Mouse (Mus musculus) midbrain, postnatal 0 days (tissue): Measurements from ENCODE around the gene Zfp583. TPM values are rescaled to one million over a fixed set of nuclear protein-coding genes. Genes with fewer than 3 reads are reported as not detected.
"Not testable (repeated sequence)": the region's sequence is repeated elsewhere in the genome, so short reads cannot be mapped to it uniquely, and the experiment has no call there.

ENCODE experiments used
- ATAC-seq: fragments of 200-750 bp; cut with Nextera tagmentation; 2 replicates; pipeline ENCODE4 v1.8.0; 2017; ENCODE audit warnings: moderate number of reproducible peaks, mild to moderate bottlenecking, moderate TSS enrichment, moderate library complexity; ENCODE audit not compliant: low FRiP score
- DNase-seq: peaks from one replicate; pipeline ENCODE4 v3.0.0-alpha.2; 2015; ENCODE audit warnings: low spot score
- H3K27ac ChIP-seq: fragments of 300-500 bp; sonication (generic); 2 replicates; pipeline ENCODE4 v1.5.1; 2014; ENCODE audit warnings: low read depth, mild to moderate bottlenecking, low read length, mixed read lengths
- H3K27me3 ChIP-seq: fragments of 300-500 bp; sonication (generic); 2 replicates; pipeline ENCODE4 v1.6.1; 2014; ENCODE audit warnings: low read length, control low read depth, mixed read lengths; ENCODE audit not compliant: insufficient read depth
- H3K36me3 ChIP-seq: fragments of 300-500 bp; sonication (generic); 2 replicates; pipeline ENCODE4 v1.6.1; 2014; ENCODE audit warnings: low read length, control low read depth, mixed read lengths; ENCODE audit not compliant: insufficient read depth
- H3K4me1 ChIP-seq: fragments of 300-500 bp; sonication (generic); 2 replicates; pipeline ENCODE4 v1.6.1; 2014; ENCODE audit warnings: mild to moderate bottlenecking, control low read depth, antibody characterized with exemption, low read length, mixed read lengths; ENCODE audit not compliant: insufficient read depth
- H3K4me2 ChIP-seq: fragments of 300-500 bp; sonication (generic); 2 replicates; pipeline ENCODE4 v1.6.1; 2014; ENCODE audit warnings: low read depth, mild to moderate bottlenecking, low read length, mixed read lengths; ENCODE audit not compliant: poor library complexity, severe bottlenecking
- H3K4me3 ChIP-seq: fragments of 300-500 bp; sonication (generic); 2 replicates; pipeline ENCODE4 v1.5.1; 2014; ENCODE audit warnings: low read depth, mild to moderate bottlenecking, low read length, moderate library complexity
- H3K9ac ChIP-seq: fragments of 300-500 bp; sonication (generic); replicated peaks from 2 replicates; pipeline ENCODE4 v1.6.1; 2014; ENCODE audit warnings: mild to moderate bottlenecking, low read length, moderate library complexity, mixed read lengths; ENCODE audit not compliant: poor library complexity, severe bottlenecking
- H3K9me3 ChIP-seq: fragments of 300-500 bp; sonication (generic); 2 replicates; pipeline ENCODE4 v1.6.1; 2016; ENCODE audit warnings: low read length, control low read depth
- CTCF ChIP-seq: IDR thresholded peaks from 2 replicates; pipeline ENCODE4 v1.5.1; 2016; ENCODE audit warnings: antibody characterized with exemption, mild to moderate bottlenecking
- WGBS: fragments of 180-500 bp; shearing (Covaris S2); extraction: QIAGEN DNeasy Blood & Tissue Kit; methylation state at CpG from one replicate; pipeline ENCODE4 v1.1.7; 2014; 5-methylcytosine and 5-hydroxymethylcytosine counted together
- polyA plus RNA-seq: library from polyadenylated mRNA; unstranded; fragments of >200 nt; fragmentation: Nextera tagmentation; extraction: Ambion mirVana; gene quantifications from 2 replicates; pipeline ENCODE4 v1.2.1, GENCODE M21; 2015
- total RNA-seq: library from RNA; depleted of rRNA; stranded (reverse); fragments of >200 nt; gene quantifications from 2 replicates; pipeline ENCODE4 v1.2.3, GENCODE M21; 2014

Zfp583 gene
- total and polyA plus RNA-seq, 2 experiments from 2014 or later, result 6.7 to 16.5 TPM

DNA sequence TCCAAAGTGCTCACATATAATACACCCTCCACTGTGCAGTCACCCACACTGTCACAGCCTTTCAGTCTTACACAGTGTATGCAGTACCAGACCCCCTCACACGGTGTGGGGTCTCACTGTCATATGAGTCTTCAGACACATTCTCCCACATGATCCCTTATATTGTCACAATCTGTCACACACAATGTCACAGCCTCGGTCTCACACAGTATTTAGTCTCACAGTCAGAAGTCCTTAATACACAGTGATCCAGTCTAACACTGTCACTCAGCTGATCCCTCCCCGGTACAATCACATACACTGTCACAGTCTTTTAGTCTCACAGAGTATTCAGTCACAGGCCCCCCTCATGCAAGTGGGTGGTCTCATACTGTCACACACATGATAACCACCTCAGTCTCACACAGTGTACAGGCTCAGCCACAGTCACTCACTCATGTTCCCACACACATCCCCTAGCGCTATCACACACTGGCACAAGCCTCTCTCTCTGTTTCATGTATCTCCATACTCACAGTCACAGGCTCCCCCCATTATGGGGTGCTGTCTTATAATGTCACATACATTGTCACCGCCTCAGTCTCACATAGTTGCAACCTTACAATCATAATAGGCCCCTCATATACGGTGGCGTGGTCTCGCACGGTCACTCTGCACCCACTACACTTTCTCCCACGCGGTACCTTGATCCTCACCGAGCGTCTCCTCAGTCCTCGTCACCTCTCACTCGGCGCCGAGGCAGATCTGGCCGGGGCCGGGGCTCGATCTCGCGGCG is 440 bp downstream of the Zfp583 start:
- peak overlapping the region; percentile 80 for H3K9ac ChIP-seq
- no peaks in the 10 kb centered on the region for H3K9me3 ChIP-seq
- peak overlapping the region; percentile 85 for H3K27ac ChIP-seq
- peak overlapping the region; percentile 66 for H3K4me2 ChIP-seq
- 11% methylated on average over 23 of the region's 23 CpGs for WGBS
- H3K27me3 ChIP-seq, result no peaks in the 10 kb centered on the region
- H3K36me3 ChIP-seq, result 0 out of 2 replicates have a peak, but pooled peaks cover 5% of the 10 kb centered on the region
- H3K4me3 ChIP-seq, result peak overlapping the region; percentile 45
- ATAC-seq (peak; percentile 86), DNase-seq (peak; percentile 52)
- no peak for TF ChIP-seq CTCF
- 0 out of 2 replicates have a peak, but pooled peaks cover 4% of the 10 kb centered on the region for H3K4me1 ChIP-seq

DNA sequence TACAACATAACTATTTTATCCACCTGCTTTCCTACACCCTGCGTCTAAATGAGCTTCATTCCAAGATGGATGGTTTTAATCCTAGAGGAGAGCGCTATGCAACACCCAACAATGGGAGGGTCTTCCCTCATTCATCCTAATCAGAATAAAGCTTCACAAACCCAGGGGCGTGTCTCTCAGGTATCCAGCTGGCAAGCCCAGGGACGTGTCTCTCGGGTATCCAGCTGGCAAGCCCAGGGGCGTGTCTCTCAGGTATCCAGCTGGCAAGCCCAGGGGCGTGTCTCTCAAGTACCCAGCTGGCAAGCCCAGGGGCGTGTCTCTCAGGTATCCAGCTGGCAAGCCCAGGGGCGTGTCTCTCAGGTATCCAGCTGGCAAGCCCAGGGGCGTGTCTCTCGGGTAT is 30.3 kb downstream of the Zfp583 start:
- H3K9ac ChIP-seq, H3K4me2 ChIP-seq, H3K4me3 ChIP-seq, DNase-seq, H3K9me3 ChIP-seq, ATAC-seq, H3K27me3 ChIP-seq, H3K4me1 ChIP-seq, H3K27ac ChIP-seq: not testable (repeated sequence)
- WGBS, result 82% methylated on average over 11 of the region's 11 CpGs
- peaks cover 47% of the 10 kb centered on the region for H3K36me3 ChIP-seq

GRCm38 (mm10) chr7:6291121-6291520 is 40.0 kb downstream of the Zfp583 start:
- H3K27ac ChIP-seq, ATAC-seq, H3K4me2 ChIP-seq, H3K9me3 ChIP-seq, H3K27me3 ChIP-seq, H3K4me3 ChIP-seq, H3K9ac ChIP-seq, H3K4me1 ChIP-seq, DNase-seq: not testable (repeated sequence)
- WGBS, result 93% methylated on average over 5 of the region's 6 CpGs
- peaks cover 20% of the 10 kb centered on the region for H3K36me3 ChIP-seq

GRCm38 (mm10) chr7:6286921-6287531 is 44.1 kb downstream of the Zfp583 start:
- WGBS, result 17% methylated on average over 15 of the region's 15 CpGs
- ATAC-seq, result peak; percentile 6
- H3K9ac ChIP-seq, result peak overlapping the region; percentile 59
- DNase-seq, result peak; percentile 77
- peaks cover 3% of the 10 kb centered on the region; the same call in 1 of the 2 replicates for H3K36me3 ChIP-seq
- peak overlapping the region; percentile 48 for H3K4me3 ChIP-seq
- H3K27me3 ChIP-seq, result no peaks in the 10 kb centered on the region
- no peak for TF ChIP-seq CTCF
- peak overlapping the region; percentile 73 for H3K27ac ChIP-seq
- peaks cover 5% of the 10 kb centered on the region for H3K4me1 ChIP-seq
- no peaks in the 10 kb centered on the region for H3K9me3 ChIP-seq
- peak overlapping the region; percentile 83 for H3K4me2 ChIP-seq

DNA sequence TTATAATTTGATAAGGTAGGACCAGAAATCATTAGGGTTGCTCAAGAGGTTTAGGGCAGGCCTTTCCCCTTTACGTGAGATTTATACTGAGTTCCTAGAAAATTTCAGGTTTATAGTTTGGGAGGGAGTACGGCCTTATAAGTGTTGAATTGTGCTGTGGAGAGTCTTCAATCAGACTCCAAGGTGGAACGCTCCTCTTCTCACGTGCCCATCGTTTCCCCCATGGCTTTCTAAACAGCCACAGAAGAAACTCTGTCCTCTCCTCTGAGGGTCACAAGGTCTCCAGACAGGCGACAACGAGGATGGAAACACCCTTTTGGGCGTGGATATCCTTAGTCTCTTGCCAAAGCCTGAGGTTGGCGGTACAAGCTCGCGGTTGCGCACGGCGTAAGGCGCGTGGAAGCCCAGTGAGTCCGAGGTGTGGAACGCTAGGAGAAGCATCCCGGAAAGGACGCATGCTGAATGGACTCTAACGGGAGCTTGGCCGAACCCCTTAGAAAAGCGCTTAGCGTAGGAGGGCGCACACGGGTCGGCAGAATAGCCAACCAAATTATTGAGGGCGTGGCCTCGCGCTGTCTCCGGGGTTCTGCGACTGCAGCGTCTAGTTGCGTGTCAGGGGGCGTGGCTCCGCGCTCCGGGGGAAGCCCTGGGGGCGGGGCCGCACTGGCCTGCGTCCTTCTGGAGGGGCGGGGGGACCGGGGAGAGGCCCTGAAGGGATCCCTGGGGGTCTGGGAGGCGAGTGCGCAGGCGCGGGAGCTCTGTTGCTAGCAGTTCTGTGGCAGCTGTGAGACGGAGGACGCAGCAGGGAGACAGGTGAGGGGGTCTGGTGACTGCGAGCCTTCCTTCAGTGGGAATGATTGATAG is 45.0 kb downstream of the Zfp583 start, which contains the start of gene Zfp667:
Gene Zfp667, plus strand, starts transcription at position 738 of the 864 bp plus-strand sequence.
- TF ChIP-seq CTCF, result peak; percentile 41
- peak; percentile 98 for DNase-seq
- Histone ChIP-seq H3K9ac (peak within 1 kb of the TSS; percentile 59), H3K4me3 (peak within 1 kb of the TSS; percentile 48), H3K27ac (peak within 1 kb of the TSS; percentile 73), H3K9me3 (no peaks in the 10 kb centered on the region), H3K36me3 (peaks cover 3% of the 10 kb centered on the region; the same call in 1 of the 2 replicates), H3K27me3 (no peaks in the 10 kb centered on the region), H3K4me2 (peak within 1 kb of the TSS; percentile 83), H3K4me1 (peaks cover 5% of the 10 kb centered on the region)
- peak; percentile 84 for ATAC-seq
- 3% methylated on average over 48 of the region's 50 CpGs for WGBS
